Mouse (Mus musculus) testis, adult 2 months (tissue): ENCODE measurements at regions not wholly inside any gene's neighbourhood (a gene's known extent, or its start where the extent isn't known, plus 50 kb on each side); places are given as distances from the start of the nearest gene placed in this dataset.

Source experiments
- CTCF ChIP-seq: fragments of 200-500 bp; IDR thresholded peaks from 2 replicates; pipeline ENCODE4 v1.5.1; 2012; ENCODE audit warnings: low read depth, mild to moderate bottlenecking, inconsistent platforms, low read length, moderate library complexity; ENCODE audit not compliant: control insufficient read depth, insufficient read depth, insufficient replicate concordance
- POLR2A ChIP-seq: fragments of 200-500 bp; IDR thresholded peaks from 2 replicates; pipeline ENCODE4 v1.6.1; 2012; ENCODE audit warnings: low read depth, mild to moderate bottlenecking, inconsistent platforms, low read length, moderate library complexity; ENCODE audit not compliant: control insufficient read depth

- TF ChIP-seq POLR2A: no peak
- TF ChIP-seq CTCF: no peak
These were observed 141.1 kb downstream of the Tfcp2l1 start for GRCm38 (mm10) chr1:118768831-118769230.
